Mouse (Mus musculus): Measurements from ENCODE around the gene Pcsk5.

- TF ChIP-seq MAX (IDR thresholded peaks at IDR 0.05; ENCODE audit: low read length) (no peak), CTCF (conservative IDR thresholded peaks at IDR 0.05 in 1 of 2, IDR thresholded peaks at IDR 0.05 in 1 of 2; ENCODE audit: low read depth in 2 of 2, low read length in 2 of 2) (no peak), POLR2A (IDR thresholded peaks at IDR 0.05; ENCODE audit: low read depth, low read length) (no peak), RAD21 (IDR thresholded peaks at IDR 0.05; ENCODE audit: low read depth, low read length) (no peak), CHD2 (IDR thresholded peaks at IDR 0.05; ENCODE audit: low read length) (no peak), KAT2A (IDR thresholded peaks at IDR 0.05; ENCODE audit: insufficient replicate concordance, low read length) (no peak)
Observed at GRCm38 (mm10) chr19:17570936-17571335, 266.5 kb downstream of the Pcsk5 start.
